Mouse (Mus musculus) olfactory bulb, adult 2 months (tissue): ENCODE results near the gene Abhd16b.

ENCODE experiments used
- CTCF ChIP-seq: fragments of 200-500 bp; IDR thresholded peaks from 2 replicates; pipeline ENCODE4 v1.5.1; 2012; ENCODE audit warnings: low read depth, mild to moderate bottlenecking, low read length, moderate library complexity; ENCODE audit not compliant: insufficient read depth
- POLR2A ChIP-seq: fragments of 200-500 bp; IDR thresholded peaks from 2 replicates; pipeline ENCODE4 v1.6.1; 2012; ENCODE audit warnings: mild to moderate bottlenecking, low read depth, low read length, moderate library complexity; ENCODE audit not compliant: insufficient read depth

DNA sequence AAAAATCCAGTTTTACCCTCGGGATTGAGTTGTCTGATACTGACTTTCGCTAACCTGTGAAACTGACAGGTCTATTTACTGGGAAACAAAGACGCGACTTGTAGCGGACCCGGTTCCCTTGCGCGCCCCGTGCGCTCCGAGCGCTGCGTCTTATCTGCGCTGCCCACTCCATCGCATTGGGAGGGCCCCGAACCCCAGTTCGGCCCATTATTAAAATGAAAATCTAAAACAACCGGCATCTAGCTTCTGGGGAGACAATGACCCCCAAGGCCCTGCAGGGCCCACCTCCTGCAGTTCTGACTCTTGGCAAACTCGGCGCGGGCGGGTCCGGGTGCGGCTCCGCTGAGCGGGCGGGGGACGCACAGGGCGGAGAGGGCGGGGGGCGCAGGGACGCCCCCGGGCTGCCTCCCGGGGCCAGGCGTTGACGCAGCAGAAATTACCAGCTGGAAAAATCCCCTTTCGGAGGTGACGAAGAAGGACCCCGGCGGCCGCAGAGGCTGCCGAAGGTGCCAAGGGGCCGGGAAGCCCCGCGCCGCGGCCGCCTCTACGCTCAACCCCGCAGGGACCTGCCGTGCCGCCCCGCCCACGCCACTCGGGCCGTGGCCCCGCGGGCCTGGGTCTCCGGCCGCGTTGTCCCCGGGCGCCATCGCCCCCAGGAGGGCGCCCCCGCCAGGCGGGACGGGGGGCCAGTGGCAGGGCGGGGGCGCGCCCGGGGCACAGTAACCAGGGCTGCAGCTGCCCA lies 34.4 kb upstream of the Abhd16b start:
- TF ChIP-seq CTCF (no peak), POLR2A (no peak)
